Mouse (Mus musculus) erythroblast, embryonic 14.5 days (primary cell): Measurements from ENCODE around the gene Hrh2.

ENCODE experiments used
- GATA1 ChIP-seq: IDR thresholded peaks from 2 replicates; pipeline ENCODE4 v1.6.1; 2012; ENCODE audit warnings: low read length, inconsistent platforms, mixed read lengths
- TAL1 ChIP-seq: IDR thresholded peaks from 3 replicates; pipeline ENCODE4 v1.6.1; 2012; ENCODE audit warnings: low read length, inconsistent platforms, mixed read lengths

DNA sequence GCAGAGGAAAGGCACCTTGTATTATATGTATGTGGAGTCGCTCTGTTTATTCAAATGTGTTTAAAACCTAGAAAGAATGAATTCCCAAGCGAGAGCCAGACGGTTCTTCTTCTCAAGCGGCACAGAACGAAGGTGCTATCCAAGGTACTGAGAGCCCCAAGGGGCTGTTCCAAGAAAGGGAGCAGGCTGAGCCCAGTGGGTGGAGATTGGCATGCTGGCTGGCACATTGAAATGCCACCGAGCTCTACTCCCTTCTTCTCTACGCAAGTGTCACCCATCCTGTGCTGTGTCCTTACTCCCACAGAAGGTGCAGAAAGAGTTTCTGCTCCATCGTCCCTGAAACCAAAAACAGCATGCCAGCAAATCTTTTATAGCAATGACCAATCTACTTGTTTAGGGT is 68.4 kb downstream of the Hrh2 start:
- TF ChIP-seq TAL1 (no peak), GATA1 (no peak)
